Mouse (Mus musculus): Measurements from ENCODE around the gene Edrf1.

DNA sequence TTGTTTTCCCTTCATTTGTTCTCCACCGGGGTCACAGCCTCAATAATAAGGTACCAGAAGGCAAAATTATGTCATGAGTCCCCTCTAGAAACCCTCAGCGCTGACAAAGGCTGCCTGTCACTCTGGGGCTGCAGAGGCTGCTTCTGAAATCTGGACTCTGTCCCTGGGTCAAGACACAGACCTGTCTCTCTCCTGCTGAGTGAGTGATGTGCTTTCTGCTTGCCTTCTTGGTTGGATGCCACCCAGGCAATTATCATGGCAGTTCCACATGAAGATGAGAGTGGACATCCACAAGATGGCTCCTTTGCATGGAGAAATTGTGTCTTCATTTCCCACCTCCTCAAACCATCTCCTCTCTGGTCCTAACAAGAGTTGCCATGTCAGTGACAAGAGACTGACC is 34.2 kb upstream of the Edrf1 start:
- TF ChIP-seq POLR2A (IDR thresholded peaks at IDR 0.05; ENCODE audit: low read depth, low read length) (no peak), CTCF (IDR thresholded peaks at IDR 0.05; ENCODE audit: extremely low read depth, insufficient read length, insufficient replicate concordance, low read depth, low read length) (no peak)

All from small intestine, adult 2 months (tissue).